Mouse (Mus musculus) intestine, postnatal 0 days (tissue): ENCODE data around the gene Rfxank. TPM values are rescaled to one million over a fixed set of nuclear protein-coding genes. Genes with fewer than 3 reads are reported as not detected.

Experiments
- ATAC-seq: fragments of 200-750 bp; cut with Nextera tagmentation; 2 replicates; pipeline ENCODE4 v1.8.0; 2017; ENCODE audit warnings: mild to moderate bottlenecking, moderate TSS enrichment, moderate library complexity
- H3K27ac ChIP-seq: fragments of 300-500 bp; sonication (generic); 2 replicates; pipeline ENCODE4 v1.5.1; 2014; ENCODE audit warnings: mild to moderate bottlenecking, low read depth, low read length, moderate library complexity
- H3K27me3 ChIP-seq: fragments of 300-500 bp; sonication (generic); replicated peaks from 2 replicates; pipeline ENCODE4 v1.6.1; 2014; ENCODE audit warnings: low read length, mixed read lengths; ENCODE audit not compliant: control insufficient read depth, insufficient read depth
- H3K36me3 ChIP-seq: fragments of 300-500 bp; sonication (generic); 2 replicates; pipeline ENCODE4 v1.6.1; 2014; ENCODE audit warnings: mild to moderate bottlenecking, moderate library complexity; ENCODE audit not compliant: control insufficient read depth, insufficient read depth
- H3K4me1 ChIP-seq: fragments of 300-500 bp; sonication (generic); replicated peaks from 2 replicates; pipeline ENCODE4 v1.6.1; 2014; ENCODE audit warnings: antibody characterized with exemption, low read length, mixed read lengths; ENCODE audit not compliant: control insufficient read depth, insufficient read depth
- H3K4me2 ChIP-seq: fragments of 300-500 bp; sonication (generic); replicated peaks from 2 replicates; pipeline ENCODE4 v1.6.1; 2014; ENCODE audit warnings: low read depth, mild to moderate bottlenecking, moderate library complexity
- H3K4me3 ChIP-seq: fragments of 300-500 bp; sonication (generic); 2 replicates; pipeline ENCODE4 v1.5.1; 2014; ENCODE audit warnings: low read depth, low read length
- H3K9ac ChIP-seq: fragments of 300-500 bp; sonication (generic); 2 replicates; pipeline ENCODE4 v1.6.1; 2014; ENCODE audit warnings: mild to moderate bottlenecking, low read depth, low read length
- H3K9me3 ChIP-seq: fragments of 300-500 bp; sonication (generic); 2 replicates; pipeline ENCODE4 v1.6.1; 2016; ENCODE audit warnings: mixed run types; ENCODE audit not compliant: control insufficient read depth
- CTCF ChIP-seq: sonication (generic); IDR thresholded peaks from 2 replicates; pipeline ENCODE4 v1.5.1; 2016; ENCODE audit warnings: low read depth, mild to moderate bottlenecking, control low read depth, antibody characterized with exemption, moderate library complexity
- WGBS: fragments of 180-500 bp; shearing (Covaris S2); extraction: QIAGEN DNeasy Blood & Tissue Kit; methylation state at CpG from one replicate; pipeline ENCODE4 v1.1.7; 2014; 5-methylcytosine and 5-hydroxymethylcytosine counted together
- polyA plus RNA-seq: library from polyadenylated mRNA; unstranded; fragments of >200 nt; fragmentation: Nextera tagmentation; extraction: Ambion mirVana; gene quantifications from 2 replicates; pipeline ENCODE4 v1.2.1, GENCODE M21; 2015

Rfxank gene
- polyA plus RNA-seq, 1 experiment from 2014 or later: 11.2 TPM

- Histone ChIP-seq H3K9me3 (no peaks in the 10 kb centered on the region), H3K4me1 (no peaks in the 10 kb centered on the region), H3K36me3 (no peaks in the 10 kb centered on the region), H3K4me2 (no peak overlapping the region), H3K27ac (no peak overlapping the region), H3K4me3 (no peak overlapping the region), H3K9ac (no peak overlapping the region), H3K27me3 (peaks cover 55% of the 10 kb centered on the region)
- TF ChIP-seq CTCF: no peak
- 65% methylated on average over 13 of the region's 13 CpGs for WGBS
- ATAC-seq: no peak
Measured at GRCm38 (mm10) chr8:70114892-70115291, 24.1 kb downstream of the Rfxank start.

- Histone ChIP-seq H3K36me3 (no peaks in the 10 kb centered on the region), H3K27ac (no peak overlapping the region), H3K9me3 (no peaks in the 10 kb centered on the region), H3K4me3 (no peak overlapping the region), H3K4me1 (no peaks in the 10 kb centered on the region), H3K9ac (no peak overlapping the region), H3K27me3 (peaks cover 53% of the 10 kb centered on the region), H3K4me2 (no peak overlapping the region)
- no peak for TF ChIP-seq CTCF
- 27% methylated on average over 6 of the region's 6 CpGs for whole genome bisulfite sequencing
- ATAC-seq: no peak
Measured at GRCm38 (mm10) chr8:70114488-70114887, 24.5 kb downstream of the Rfxank start.

- no peak overlapping the region for H3K9ac ChIP-seq
- H3K9me3 ChIP-seq: no peaks in the 10 kb centered on the region
- no peaks in the 10 kb centered on the region for H3K36me3 ChIP-seq
- H3K4me2 ChIP-seq: no peak overlapping the region
- peaks cover 45% of the 10 kb centered on the region for H3K27me3 ChIP-seq
- no peak overlapping the region for H3K4me3 ChIP-seq
- WGBS: 9% methylated on average over 43 of the region's 43 CpGs
- no peak overlapping the region for H3K27ac ChIP-seq
- no peaks in the 10 kb centered on the region for H3K4me1 ChIP-seq
- no peak for TF ChIP-seq CTCF
- no peak for ATAC-seq
Measured at GRCm38 (mm10) chr8:70112401-70113016, 26.4 kb downstream of the Rfxank start.

- Histone ChIP-seq H3K4me2 (no peak overlapping the region), H3K4me1 (no peaks in the 10 kb centered on the region), H3K4me3 (no peak overlapping the region), H3K27ac (no peak overlapping the region), H3K9ac (no peak overlapping the region), H3K27me3 (peaks cover 45% of the 10 kb centered on the region), H3K9me3 (no peaks in the 10 kb centered on the region), H3K36me3 (no peaks in the 10 kb centered on the region)
- no peak for ATAC-seq
- WGBS: 46% methylated on average over 23 of the region's 23 CpGs
- TF ChIP-seq CTCF: no peak
Measured at GRCm38 (mm10) chr8:70111192-70111795, 27.7 kb downstream of the Rfxank start.

- WGBS: 62% methylated on average over 2 of the region's 2 CpGs
- Histone ChIP-seq H3K4me1 (no peaks in the 10 kb centered on the region), H3K27me3 (peaks cover 44% of the 10 kb centered on the region), H3K4me3 (no peak overlapping the region), H3K4me2 (no peak overlapping the region), H3K9me3 (no peaks in the 10 kb centered on the region), H3K36me3 (no peaks in the 10 kb centered on the region), H3K9ac (no peak overlapping the region), H3K27ac (no peak overlapping the region)
- ATAC-seq: no peak
- no peak for TF ChIP-seq CTCF
Measured at GRCm38 (mm10) chr8:70110451-70110850, 28.5 kb downstream of the Rfxank start.

- Histone ChIP-seq H3K9ac (no peak overlapping the region), H3K27me3 (peaks cover 8% of the 10 kb centered on the region; the same call in 1 of the 2 replicates), H3K27ac (no peak overlapping the region), H3K4me1 (no peaks in the 10 kb centered on the region), H3K9me3 (no peaks in the 10 kb centered on the region), H3K4me2 (no peak overlapping the region), H3K4me3 (no peak overlapping the region), H3K36me3 (no peaks in the 10 kb centered on the region)
- no peak for TF ChIP-seq CTCF
- 74% methylated on average over 7 of the region's 7 CpGs for WGBS
- ATAC-seq: no peak
Measured at GRCm38 (mm10) chr8:70104922-70105321, 34.0 kb downstream of the Rfxank start.
